ENCODE assay signal across 18 mouse cellular contexts in genomic region chr10:93630310-93630709, GRCm38 (mm10).
"Had no signal": no experiment of that assay in that cellular context is flagged by ENCODE, and none has a peak within 500 bp of the region (broad histone marks: within the 10 kb centered on the region; RNA-seq: fewer than 3 reads in every experiment).

No protein-coding gene starts in this region.

- ATAC-seq: midbrain, embryonic 16.5 days had no signal

- H3K27ac ChIP-seq: midbrain, embryonic 10.5 days; neural tube, embryonic 13.5 days; neural tube, embryonic 15.5 days had no signal

- H3K4me2 ChIP-seq: lung, embryonic 14.5 days; neural tube, embryonic 13.5 days; neural tube, embryonic 15.5 days had no signal

- H3K36me3 ChIP-seq: midbrain, embryonic 10.5 days; neural tube, embryonic 13.5 days; neural tube, embryonic 15.5 days had no signal

- DNase-seq: lung, adult 18-20 months; lung, embryonic 14.5 days; lung, postnatal 10 days; lung, postnatal 4 days; midbrain, embryonic 14.5 days; retina, postnatal 1 day; right cerebral cortex, adult 18-20 months; right cerebral cortex, postnatal 25 days; right cerebral cortex, postnatal 4 days; spleen, adult 18-20 months; thymus, adult 18-20 months; thymus, postnatal 14 days; thymus, postnatal 36 days had no signal

- H3K4me1 ChIP-seq: midbrain, embryonic 10.5 days; neural tube, embryonic 13.5 days; neural tube, embryonic 15.5 days had no signal

- H3K4me3 ChIP-seq: midbrain, embryonic 10.5 days; myocyte; neural tube, embryonic 13.5 days; neural tube, embryonic 15.5 days had no signal

- H3K9me3 ChIP-seq: midbrain, embryonic 10.5 days; neural tube, embryonic 13.5 days; neural tube, embryonic 15.5 days had no signal

- H3K9ac ChIP-seq: lung, embryonic 14.5 days; neural tube, embryonic 13.5 days; neural tube, embryonic 15.5 days had no signal

- H3K27me3 ChIP-seq: neural tube, embryonic 13.5 days had no signal
